Mouse (Mus musculus): ENCODE data around the gene Trim28. TPM values are rescaled to one million over a fixed set of nuclear protein-coding genes. Genes with fewer than 3 reads are reported as not detected.

Trim28 gene
- total and polyA plus RNA-seq, 2 experiments from 2014 or later = 211 to 485 TPM

DNA sequence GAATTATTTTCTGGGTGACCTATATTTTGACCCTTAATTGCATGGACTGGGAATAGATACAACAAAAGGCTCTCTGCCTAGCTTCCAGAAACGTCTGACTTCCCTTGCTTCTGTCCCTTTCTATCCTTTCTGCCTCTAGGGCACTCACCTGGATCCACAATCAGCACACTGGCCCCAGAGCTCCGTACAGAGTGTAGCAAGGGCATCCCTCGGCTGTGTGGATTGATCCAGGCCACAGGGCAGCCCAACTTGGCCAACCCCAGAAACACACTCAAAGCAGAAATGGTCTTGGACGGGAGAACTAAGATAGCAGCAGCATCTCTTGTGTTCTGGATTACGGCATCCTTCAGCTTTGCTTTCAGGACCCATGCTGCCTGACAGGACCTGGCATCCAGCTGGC, 1.7 kb upstream of the Trim28 start:
- DNase-seq (no peak), ATAC-seq (no peak)
- Histone ChIP-seq H3K9me3 (ENCODE audit: low read length) (no peaks in the 10 kb centered on the region), H3K4me1 (ENCODE audit: insufficient read depth) (no peaks in the 10 kb centered on the region), H3K36me3 (ENCODE audit: insufficient read depth) (no peaks in the 10 kb centered on the region), H3K4me2 (ENCODE audit: low read depth) (no peak overlapping the region), H3K27ac (ENCODE audit: low read depth, low read length) (no peak overlapping the region), H3K27me3 (ENCODE audit: insufficient read depth, low read length) (no peaks in the 10 kb centered on the region), H3K9ac (no peak overlapping the region), H3K4me3 (ENCODE audit: low read depth, low read length) (no peak overlapping the region)
- WGBS = 66% methylated on average over 5 of the region's 5 CpGs
- TF ChIP-seq CTCF (IDR thresholded peaks at IDR 0.05; ENCODE audit: low read depth) = no peak

GRCm38 (mm10) chr7:12998053-12998452, 861 bp upstream of the Trim28 start, which contains the start of gene Slc27a5:
Slc27a5 (minus strand) TSS chr7:12998192.
- ATAC-seq = no peak
- Histone ChIP-seq H3K27me3 (ENCODE audit: insufficient read depth, low read length) (no peaks in the 10 kb centered on the region), H3K4me3 (ENCODE audit: low read depth, low read length) (no peak within 1 kb of the TSS), H3K4me1 (ENCODE audit: insufficient read depth) (no peaks in the 10 kb centered on the region), H3K27ac (ENCODE audit: low read depth, low read length) (no peak within 1 kb of the TSS), H3K9ac (no peak within 1 kb of the TSS), H3K9me3 (ENCODE audit: low read length) (no peaks in the 10 kb centered on the region), H3K4me2 (ENCODE audit: low read depth) (no peak within 1 kb of the TSS), H3K36me3 (ENCODE audit: insufficient read depth) (no peaks in the 10 kb centered on the region)
- 80% methylated on average over 5 of the region's 5 CpGs for WGBS
- DNase-seq = no peak
- no peak for TF ChIP-seq CTCF (IDR thresholded peaks at IDR 0.05; ENCODE audit: low read depth)

GRCm38 (mm10) chr7:13001584-13001983, 2.7 kb downstream of the Trim28 start:
- TF ChIP-seq CTCF (IDR thresholded peaks at IDR 0.05; ENCODE audit: low read depth) = no peak
- Histone ChIP-seq H3K9me3 (ENCODE audit: low read length) (no peaks in the 10 kb centered on the region), H3K4me3 (ENCODE audit: low read depth, low read length) (no peak overlapping the region), H3K9ac (no peak overlapping the region), H3K27me3 (ENCODE audit: insufficient read depth, low read length) (no peaks in the 10 kb centered on the region), H3K4me1 (ENCODE audit: insufficient read depth) (no peaks in the 10 kb centered on the region), H3K27ac (ENCODE audit: low read depth, low read length) (no peak overlapping the region), H3K4me2 (ENCODE audit: low read depth) (no peak overlapping the region), H3K36me3 (ENCODE audit: insufficient read depth) (peaks cover 22% of the 10 kb centered on the region)
- WGBS = 73% methylated on average over 1 of the region's 1 CpGs
- no peak for ATAC-seq
- DNase-seq = no peak

DNA sequence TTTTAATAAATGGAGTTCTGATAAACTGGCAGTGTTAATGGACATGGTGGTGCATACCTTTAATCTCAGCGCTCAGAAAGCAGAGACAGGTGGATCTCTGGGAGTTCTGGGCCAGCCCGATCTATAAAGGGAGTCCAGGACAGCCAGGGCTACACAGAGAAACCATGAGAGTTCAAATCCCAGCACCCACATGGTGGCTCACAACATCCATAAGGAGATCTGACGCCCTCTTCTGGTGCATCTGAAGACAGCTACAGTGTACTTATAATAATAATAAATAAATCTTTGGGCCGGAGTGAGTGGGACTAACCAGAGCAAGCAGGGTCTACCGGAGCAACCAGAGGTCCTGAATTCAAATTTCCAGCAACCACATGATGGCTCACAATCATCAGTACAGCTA, 4.5 kb downstream of the Trim28 start:
- Histone ChIP-seq H3K4me2 (ENCODE audit: low read depth) (no peak overlapping the region), H3K27me3 (ENCODE audit: insufficient read depth, low read length) (no peaks in the 10 kb centered on the region), H3K4me1 (ENCODE audit: insufficient read depth) (no peaks in the 10 kb centered on the region), H3K9me3 (ENCODE audit: low read length) (no peaks in the 10 kb centered on the region), H3K36me3 (ENCODE audit: insufficient read depth) (peaks cover 35% of the 10 kb centered on the region), H3K27ac (ENCODE audit: low read depth, low read length) (no peak overlapping the region), H3K4me3 (ENCODE audit: low read depth, low read length) (no peak overlapping the region), H3K9ac (no peak overlapping the region)
- 73% methylated on average over 5 of the region's 5 CpGs for WGBS
- no peak for ATAC-seq
- no peak for DNase-seq
- no peak for TF ChIP-seq CTCF (IDR thresholded peaks at IDR 0.05; ENCODE audit: low read depth)

DNA sequence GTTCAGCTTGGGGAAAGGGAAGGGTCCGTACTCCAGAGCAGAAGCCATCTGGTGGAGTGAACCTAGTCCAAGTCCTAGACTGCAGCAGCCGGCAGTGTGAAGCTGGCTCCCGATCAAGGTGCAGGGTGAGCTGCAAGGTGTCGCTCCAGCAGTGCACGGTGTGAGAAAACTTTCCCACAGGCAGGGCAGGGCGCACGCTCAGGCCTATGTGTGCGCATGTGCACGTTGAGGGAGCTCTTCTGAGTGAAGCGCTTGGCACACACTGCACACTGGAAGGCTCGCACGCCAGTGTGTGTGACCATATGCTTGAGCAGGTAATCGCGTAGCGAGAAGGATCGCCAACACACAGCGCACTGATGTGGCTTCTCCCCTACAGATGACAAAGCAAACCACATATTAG, 7.1 kb downstream of the Trim28 start:
- Histone ChIP-seq H3K27me3 (ENCODE audit: insufficient read depth, low read length) (no peaks in the 10 kb centered on the region), H3K4me3 (ENCODE audit: low read depth, low read length) (no peak overlapping the region), H3K9me3 (ENCODE audit: low read length) (no peaks in the 10 kb centered on the region), H3K4me1 (ENCODE audit: insufficient read depth) (0 out of 2 replicates have a peak, but pooled peaks cover 6% of the 10 kb centered on the region), H3K27ac (ENCODE audit: low read depth, low read length) (no peak overlapping the region), H3K9ac (no peak overlapping the region), H3K36me3 (ENCODE audit: insufficient read depth) (peaks cover 35% of the 10 kb centered on the region), H3K4me2 (ENCODE audit: low read depth) (no peak overlapping the region)
- 81% methylated on average over 17 of the region's 17 CpGs for WGBS
- no peak for TF ChIP-seq CTCF (IDR thresholded peaks at IDR 0.05; ENCODE audit: low read depth)
- no peak for DNase-seq
- ATAC-seq = no peak

DNA sequence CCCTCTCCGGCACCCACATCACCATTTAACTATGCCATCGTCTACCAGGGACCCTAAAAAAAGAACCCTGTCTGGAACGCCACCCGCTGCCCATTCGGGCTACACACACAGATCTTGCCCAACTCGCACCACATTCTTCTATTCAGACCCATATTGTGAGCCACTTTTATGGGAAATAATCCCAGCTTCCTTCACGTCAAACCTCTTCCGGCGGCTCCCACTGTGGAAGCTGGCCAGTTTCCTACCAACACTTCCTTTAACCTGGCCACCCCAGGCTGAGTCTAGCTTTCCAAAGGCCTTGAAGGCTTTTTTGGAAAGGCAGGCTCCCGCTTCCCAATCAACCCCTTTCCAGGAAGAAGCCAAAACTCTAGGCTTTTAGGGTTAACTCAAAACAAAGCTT, 7.6 kb downstream of the Trim28 start:
- no peak for TF ChIP-seq CTCF (IDR thresholded peaks at IDR 0.05; ENCODE audit: low read depth)
- Histone ChIP-seq H3K27ac (ENCODE audit: low read depth, low read length) (no peak overlapping the region), H3K4me1 (ENCODE audit: insufficient read depth) (0 out of 2 replicates have a peak, but pooled peaks cover 6% of the 10 kb centered on the region), H3K4me2 (ENCODE audit: low read depth) (no peak overlapping the region), H3K9me3 (ENCODE audit: low read length) (no peaks in the 10 kb centered on the region), H3K27me3 (ENCODE audit: insufficient read depth, low read length) (no peaks in the 10 kb centered on the region), H3K4me3 (ENCODE audit: low read depth, low read length) (no peak overlapping the region), H3K36me3 (ENCODE audit: insufficient read depth) (peaks cover 35% of the 10 kb centered on the region), H3K9ac (no peak overlapping the region)
- WGBS = 87% methylated on average over 10 of the region's 10 CpGs
- ATAC-seq (no peak), DNase-seq (no peak)

DNA sequence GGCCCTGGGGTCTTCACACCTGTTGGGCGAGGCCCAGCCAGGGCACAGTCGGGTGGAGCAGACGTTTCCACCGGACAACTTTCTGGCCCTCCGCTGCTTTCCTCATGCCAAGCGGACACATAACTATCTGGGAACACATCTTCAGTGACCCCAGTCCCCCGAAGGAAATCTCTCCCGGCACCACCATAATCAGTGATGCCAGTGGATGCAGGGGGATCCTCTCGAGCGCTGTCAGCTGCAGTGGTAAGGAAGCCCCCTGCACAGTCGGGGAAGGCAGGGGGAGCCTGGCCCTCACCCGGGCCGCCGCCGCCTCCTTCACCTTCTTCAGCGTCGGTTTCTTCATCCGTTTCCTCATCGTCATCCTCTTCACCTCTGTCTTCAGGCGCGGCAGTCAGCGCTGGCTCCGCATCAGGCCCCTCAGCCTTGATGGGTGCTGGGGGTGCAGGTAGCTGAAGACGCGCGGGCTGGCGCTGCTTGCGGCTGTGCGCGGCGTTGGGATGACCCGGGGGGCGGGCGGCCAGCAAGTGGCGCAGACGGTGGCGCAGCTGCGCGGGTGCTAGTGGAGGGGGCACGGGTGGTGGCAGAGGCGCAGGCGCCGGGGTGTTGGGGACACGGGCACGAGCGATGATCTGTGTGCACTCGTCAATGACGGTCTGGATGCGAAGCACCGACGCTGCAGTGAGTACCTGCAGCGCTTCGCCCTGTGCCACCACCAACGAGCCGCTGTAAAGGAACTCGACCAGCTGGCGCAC, 8.6 kb downstream of the Trim28 start:
- Histone ChIP-seq H3K4me1 (ENCODE audit: insufficient read depth) (0 out of 2 replicates have a peak, but pooled peaks cover 6% of the 10 kb centered on the region), H3K27me3 (ENCODE audit: insufficient read depth, low read length) (no peaks in the 10 kb centered on the region), H3K9ac (0 out of 2 replicates have a peak overlapping the region, but pooled peaks have one; percentile 18), H3K4me3 (ENCODE audit: low read depth, low read length) (no peak overlapping the region), H3K4me2 (ENCODE audit: low read depth) (no peak overlapping the region), H3K27ac (ENCODE audit: low read depth, low read length) (no peak overlapping the region), H3K36me3 (ENCODE audit: insufficient read depth) (peaks cover 35% of the 10 kb centered on the region), H3K9me3 (ENCODE audit: low read length) (no peaks in the 10 kb centered on the region)
- ATAC-seq = no peak
- 51% methylated on average over 53 of the region's 57 CpGs for WGBS
- no peak for DNase-seq
- TF ChIP-seq CTCF (IDR thresholded peaks at IDR 0.05; ENCODE audit: low read depth) = no peak
